Mouse (Mus musculus) heart, embryonic 12.5 days (tissue): ENCODE data around the gene Pla1a. TPM values are rescaled to one million over a fixed set of nuclear protein-coding genes. Genes with fewer than 3 reads are reported as not detected.

Experiments
- ATAC-seq: fragments of 200-750 bp; cut with Nextera tagmentation; 2 replicates; pipeline ENCODE4 v1.8.0; 2017; ENCODE audit warnings: moderate TSS enrichment, moderate library complexity; ENCODE audit not compliant: insufficient number of reproducible peaks, low FRiP score
- H3K27ac ChIP-seq: fragments of 300-500 bp; sonication (generic); 2 replicates; pipeline ENCODE4 v1.5.1; 2016; ENCODE audit warnings: mild to moderate bottlenecking, moderate library complexity; ENCODE audit not compliant: poor library complexity, severe bottlenecking
- H3K27me3 ChIP-seq: fragments of 300-500 bp; sonication (generic); replicated peaks from 2 replicates; pipeline ENCODE4 v1.6.1; 2016; ENCODE audit warnings: mild to moderate bottlenecking, moderate library complexity
- H3K36me3 ChIP-seq: fragments of 300-500 bp; sonication (generic); 2 replicates; pipeline ENCODE4 v1.6.1; 2016; ENCODE audit warnings: mild to moderate bottlenecking, moderate library complexity
- H3K4me1 ChIP-seq: fragments of 300-500 bp; sonication (generic); replicated peaks from 2 replicates; pipeline ENCODE4 v1.6.1; 2016; ENCODE audit warnings: mild to moderate bottlenecking
- H3K4me2 ChIP-seq: fragments of 300-500 bp; sonication (generic); 2 replicates; pipeline ENCODE4 v1.6.1; 2016; ENCODE audit warnings: mild to moderate bottlenecking, moderate library complexity
- H3K4me3 ChIP-seq: fragments of 300-500 bp; sonication (generic); 2 replicates; pipeline ENCODE4 v1.5.1; 2016; ENCODE audit warnings: mild to moderate bottlenecking
- H3K9ac ChIP-seq: fragments of 300-500 bp; sonication (generic); 2 replicates; pipeline ENCODE4 v1.6.1; 2016; ENCODE audit warnings: mild to moderate bottlenecking, moderate library complexity
- H3K9me3 ChIP-seq: fragments of 300-500 bp; sonication (generic); replicated peaks from 2 replicates; pipeline ENCODE4 v1.6.1; 2016; ENCODE audit warnings: mild to moderate bottlenecking, moderate library complexity
- WGBS: fragments of 180-500 bp; shearing (Covaris S2); methylation state at CpG from one replicate; pipeline ENCODE4 v1.1.7; 2016; 5-methylcytosine and 5-hydroxymethylcytosine counted together
- polyA plus RNA-seq: library from polyadenylated mRNA; unstranded; fragments of >200 nt; fragmentation: Nextera tagmentation; extraction: Ambion mirVana; gene quantifications from 2 replicates; pipeline ENCODE4 v1.2.1, GENCODE M21; 2016

Gene Pla1a
- polyA plus RNA-seq, 1 experiment from 2014 or later = 0.17 TPM

DNA sequence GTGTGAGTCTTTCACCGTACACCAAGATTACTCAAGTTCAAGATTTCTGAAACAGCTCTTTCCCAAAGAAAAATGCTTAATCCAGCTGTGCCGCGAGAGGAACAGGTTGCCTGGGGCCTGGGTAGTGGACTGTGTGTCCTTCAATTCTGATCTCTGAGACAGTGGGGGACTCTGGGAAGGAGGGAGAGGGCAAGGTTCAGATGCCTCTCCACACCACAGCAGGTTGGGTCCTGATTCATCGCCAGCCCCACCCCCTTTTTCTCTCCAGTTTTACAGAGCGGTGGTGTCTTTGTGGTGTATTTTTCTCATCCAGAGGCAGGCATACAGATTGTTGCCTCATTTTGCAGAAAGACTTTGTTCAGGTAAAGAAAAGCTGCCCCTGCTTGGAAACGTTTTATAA, 34.7 kb downstream of the Pla1a start:
- Histone ChIP-seq H3K9ac (no peak overlapping the region), H3K4me1 (peaks cover 29% of the 10 kb centered on the region), H3K4me3 (no peak overlapping the region), H3K27ac (no peak overlapping the region), H3K36me3 (no peaks in the 10 kb centered on the region), H3K9me3 (no peaks in the 10 kb centered on the region), H3K27me3 (no peaks in the 10 kb centered on the region), H3K4me2 (no peak overlapping the region)
- ATAC-seq = no peak
- WGBS = 89% methylated on average over 6 of the region's 6 CpGs

DNA sequence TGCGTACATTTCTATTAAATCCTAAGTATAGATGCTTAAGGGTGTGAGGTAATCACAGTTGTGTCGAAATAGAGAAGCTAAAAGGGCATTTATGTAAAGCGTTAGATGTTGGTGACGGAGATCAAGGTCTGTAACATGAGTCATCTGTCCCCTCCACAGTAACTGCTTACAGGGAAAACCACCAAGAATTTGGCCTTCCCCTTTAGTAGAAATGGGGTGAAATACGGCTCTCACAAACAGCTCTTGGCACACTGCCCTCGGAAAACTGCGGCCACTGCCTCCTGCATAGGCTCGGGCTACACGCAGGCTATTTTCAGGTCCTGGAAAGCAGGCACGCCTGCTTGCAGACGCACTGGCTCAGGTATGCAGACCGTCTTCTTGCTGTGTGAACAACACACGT, 36.8 kb downstream of the Pla1a start:
- no peak for ATAC-seq
- Histone ChIP-seq H3K27ac (no peak overlapping the region; the same call in 1 of the 2 replicates), H3K4me3 (peak overlapping the region; percentile 10; the same call in 1 of the 2 replicates), H3K4me2 (peak overlapping the region; percentile 50), H3K9me3 (no peaks in the 10 kb centered on the region), H3K36me3 (no peaks in the 10 kb centered on the region), H3K9ac (no peak overlapping the region), H3K4me1 (peaks cover 38% of the 10 kb centered on the region), H3K27me3 (no peaks in the 10 kb centered on the region)
- WGBS = 36% methylated on average over 13 of the region's 13 CpGs

DNA sequence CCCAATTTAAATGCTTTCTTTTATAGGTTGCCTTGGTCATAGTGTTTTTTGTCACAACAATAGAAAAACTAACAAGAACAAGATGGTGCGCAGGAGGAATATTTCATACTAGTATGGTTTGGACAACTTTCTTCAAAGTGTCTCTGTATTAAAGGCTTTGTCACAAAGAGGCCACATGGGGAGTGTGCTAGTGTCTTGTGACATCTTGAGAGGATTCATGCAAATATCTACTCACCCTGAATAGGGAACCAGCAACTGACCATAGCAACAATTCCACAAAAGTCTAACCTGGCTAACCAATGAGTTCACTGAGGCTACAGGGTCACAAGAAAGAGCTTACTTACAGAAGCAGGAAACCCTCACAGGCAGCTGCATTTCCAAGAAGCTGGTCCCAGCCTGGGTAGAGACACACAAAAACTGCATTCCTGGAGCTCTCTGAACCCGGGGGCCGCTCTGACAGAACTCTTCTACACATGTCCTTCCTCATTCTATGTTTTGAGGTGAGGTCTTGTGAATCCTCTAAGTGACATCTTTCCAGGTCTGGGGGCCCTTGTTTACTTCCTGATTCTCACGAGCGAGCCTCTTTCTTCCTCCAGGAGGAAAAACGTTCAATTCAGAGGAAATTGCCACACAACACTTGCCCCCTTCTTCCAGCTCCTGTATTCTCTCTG, 37.8 kb downstream of the Pla1a start:
- Histone ChIP-seq H3K9ac (no peak overlapping the region), H3K4me3 (no peak overlapping the region), H3K36me3 (no peaks in the 10 kb centered on the region), H3K27ac (no peak overlapping the region), H3K9me3 (no peaks in the 10 kb centered on the region), H3K27me3 (no peaks in the 10 kb centered on the region), H3K4me1 (peaks cover 36% of the 10 kb centered on the region), H3K4me2 (no peak overlapping the region)
- 64% methylated on average over 6 of the region's 6 CpGs for WGBS
- no peak for ATAC-seq

- Histone ChIP-seq H3K27ac (no peak overlapping the region), H3K27me3 (no peaks in the 10 kb centered on the region), H3K36me3 (no peaks in the 10 kb centered on the region), H3K4me3 (no peak overlapping the region), H3K9me3 (no peaks in the 10 kb centered on the region), H3K9ac (no peak overlapping the region), H3K4me2 (no peak overlapping the region), H3K4me1 (peaks cover 26% of the 10 kb centered on the region)
- WGBS = 80% methylated on average over 8 of the region's 8 CpGs
- ATAC-seq = no peak
Observed at GRCm38 (mm10) chr16:38394191-38394618, 38.7 kb downstream of the Pla1a start.

DNA sequence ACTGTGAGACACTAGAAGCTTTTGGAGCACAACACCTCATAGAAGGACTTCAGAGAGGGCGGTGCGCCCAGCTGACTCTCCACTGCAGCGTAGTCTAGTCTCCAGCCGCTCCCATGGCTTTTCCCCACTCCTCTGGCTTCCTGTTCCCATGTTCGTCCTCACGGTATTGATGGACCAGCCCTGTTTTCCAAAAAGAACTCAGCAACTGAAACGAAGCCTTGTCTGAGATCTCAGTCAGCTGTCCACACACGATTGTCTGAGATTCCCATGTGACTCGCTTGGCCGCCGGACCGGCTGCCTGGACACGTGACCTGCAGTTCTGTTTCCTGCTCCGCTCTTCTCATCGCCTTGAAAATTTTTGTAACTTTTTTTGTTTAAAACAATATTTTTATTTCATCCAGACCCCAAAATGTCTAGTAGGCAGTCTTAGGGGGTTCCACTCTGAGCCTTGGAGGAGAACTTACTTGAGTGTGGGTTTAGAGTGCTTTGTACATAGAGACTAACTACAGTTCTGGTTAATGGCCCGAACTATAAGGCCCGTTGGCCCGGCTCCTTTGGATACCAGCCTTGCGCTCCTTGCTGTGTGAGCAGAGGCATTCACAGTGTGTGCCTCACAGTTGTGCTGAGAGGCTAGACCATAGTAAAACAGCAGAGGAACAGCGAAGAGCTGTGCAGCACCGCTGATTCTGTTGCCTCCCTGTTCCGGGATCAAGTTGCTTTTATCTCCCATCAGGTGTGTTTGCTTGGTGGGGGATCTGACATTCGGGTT, 40.6 kb downstream of the Pla1a start:
- WGBS = 64% methylated on average over 23 of the region's 23 CpGs
- Histone ChIP-seq H3K4me1 (peaks cover 24% of the 10 kb centered on the region), H3K9me3 (no peaks in the 10 kb centered on the region), H3K9ac (no peak overlapping the region), H3K27me3 (no peaks in the 10 kb centered on the region), H3K27ac (peak overlapping the region; percentile 9; the same call in 1 of the 2 replicates), H3K4me3 (no peak overlapping the region), H3K36me3 (no peaks in the 10 kb centered on the region), H3K4me2 (peak overlapping the region; percentile 36)
- no peak for ATAC-seq

- Histone ChIP-seq H3K4me3 (no peak overlapping the region), H3K4me2 (no peak overlapping the region), H3K36me3 (no peaks in the 10 kb centered on the region), H3K27me3 (no peaks in the 10 kb centered on the region), H3K4me1 (peaks cover 14% of the 10 kb centered on the region), H3K9me3 (no peaks in the 10 kb centered on the region), H3K9ac (no peak overlapping the region), H3K27ac (no peak overlapping the region)
- ATAC-seq = no peak
- 87% methylated on average over 7 of the region's 7 CpGs for WGBS
Observed at GRCm38 (mm10) chr16:38390322-38390721, 42.6 kb downstream of the Pla1a start.

DNA sequence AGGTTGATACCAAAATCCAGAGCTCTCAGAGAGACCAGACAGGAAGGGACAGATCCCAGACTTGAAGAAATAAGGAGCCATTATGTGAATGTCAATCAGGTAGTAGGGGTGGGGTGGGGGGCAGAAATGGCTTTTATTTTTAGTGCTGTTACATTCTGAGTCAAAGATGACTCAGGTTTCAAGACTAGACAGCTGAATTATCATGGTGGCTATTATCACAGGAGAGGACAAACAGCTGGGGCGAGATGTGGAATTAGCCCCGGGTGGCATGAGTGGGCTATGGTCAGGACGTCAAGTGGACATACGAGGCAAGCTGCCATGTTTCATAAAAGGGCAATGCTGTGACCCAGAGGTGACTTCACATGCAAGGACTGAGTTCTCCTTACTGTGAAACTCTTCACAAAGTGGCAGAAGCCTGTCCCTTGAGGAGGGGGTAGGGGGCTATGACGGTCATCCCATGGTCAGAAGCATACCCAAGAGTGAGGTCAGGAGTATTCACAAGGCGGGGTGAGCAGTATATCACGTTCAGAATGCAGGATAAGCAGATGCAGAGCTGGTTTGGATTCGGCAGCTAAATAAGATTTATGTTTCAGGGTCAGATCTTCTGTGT, 43.6 kb downstream of the Pla1a start:
- Histone ChIP-seq H3K27me3 (no peaks in the 10 kb centered on the region), H3K9ac (no peak overlapping the region), H3K4me1 (peaks cover 12% of the 10 kb centered on the region), H3K36me3 (no peaks in the 10 kb centered on the region), H3K27ac (no peak overlapping the region), H3K9me3 (no peaks in the 10 kb centered on the region), H3K4me3 (no peak overlapping the region), H3K4me2 (no peak overlapping the region)
- WGBS = 78% methylated on average over 8 of the region's 8 CpGs
- no peak for ATAC-seq

DNA sequence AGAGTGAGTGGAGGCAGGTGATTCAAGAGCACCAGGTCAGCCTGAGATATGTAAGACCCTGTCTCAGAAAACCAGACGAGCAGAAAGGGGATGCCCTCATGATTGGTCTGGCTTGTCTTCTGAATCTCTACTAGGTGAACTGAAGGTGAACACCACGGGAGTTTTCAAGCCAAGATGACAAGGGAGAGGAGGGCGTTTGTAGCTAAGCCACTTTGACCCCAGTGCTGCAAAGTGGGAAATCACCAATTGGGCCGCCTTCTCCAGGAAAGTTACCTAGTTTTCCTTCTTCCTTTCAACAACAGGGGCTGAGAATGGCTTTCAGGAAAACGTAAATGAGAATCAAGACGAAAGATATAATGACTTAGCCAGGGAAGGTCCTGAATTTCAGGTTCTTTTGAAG, 44.2 kb downstream of the Pla1a start:
- no peaks in the 10 kb centered on the region for H3K27me3 ChIP-seq
- H3K9ac ChIP-seq = no peak overlapping the region
- 71% methylated on average over 6 of the region's 6 CpGs for WGBS
- H3K27ac ChIP-seq = no peak overlapping the region
- H3K4me2 ChIP-seq = no peak overlapping the region
- no peak for ATAC-seq
- no peaks in the 10 kb centered on the region for H3K9me3 ChIP-seq
- no peaks in the 10 kb centered on the region for H3K36me3 ChIP-seq
- H3K4me1 ChIP-seq = peaks cover 9% of the 10 kb centered on the region
- no peak overlapping the region for H3K4me3 ChIP-seq

GRCm38 (mm10) chr16:38387389-38387788, 45.6 kb downstream of the Pla1a start:
- H3K4me1 ChIP-seq = peaks cover 6% of the 10 kb centered on the region
- H3K9me3 ChIP-seq = no peaks in the 10 kb centered on the region
- no peaks in the 10 kb centered on the region for H3K27me3 ChIP-seq
- ATAC-seq = no peak
- no peak overlapping the region for H3K4me3 ChIP-seq
- H3K27ac ChIP-seq = no peak overlapping the region
- H3K4me2 ChIP-seq = no peak overlapping the region
- H3K9ac ChIP-seq = no peak overlapping the region
- H3K36me3 ChIP-seq = no peaks in the 10 kb centered on the region
- 71% methylated on average over 6 of the region's 6 CpGs for WGBS

DNA sequence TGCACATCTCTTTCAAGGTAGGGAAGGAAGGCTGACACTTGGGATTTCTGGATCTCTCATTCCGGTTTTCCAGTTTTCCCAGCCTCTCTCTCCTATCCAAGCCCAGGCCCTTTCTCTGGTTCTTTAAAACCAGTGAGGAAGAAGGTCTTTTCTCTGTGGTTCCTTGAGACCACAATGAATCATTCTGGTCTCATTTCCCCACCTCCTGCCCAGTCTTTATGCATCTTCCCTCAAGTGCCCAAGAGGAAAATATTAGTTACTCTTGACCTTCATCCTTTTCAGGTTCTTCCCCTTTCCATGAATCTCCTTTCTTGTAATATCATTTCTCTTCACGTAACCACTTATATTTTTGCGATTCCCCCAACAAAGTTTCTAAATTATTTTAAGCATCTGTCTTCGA, 47.2 kb downstream of the Pla1a start:
- Histone ChIP-seq H3K9me3 (no peaks in the 10 kb centered on the region), H3K4me3 (no peak overlapping the region), H3K4me1 (no peaks in the 10 kb centered on the region; the same call in 1 of the 2 replicates), H3K27ac (no peak overlapping the region), H3K36me3 (no peaks in the 10 kb centered on the region), H3K4me2 (no peak overlapping the region), H3K9ac (no peak overlapping the region), H3K27me3 (no peaks in the 10 kb centered on the region)
- WGBS = 93% methylated on average over 4 of the region's 4 CpGs
- ATAC-seq = no peak

- H3K36me3 ChIP-seq = no peaks in the 10 kb centered on the region
- H3K27ac ChIP-seq = no peak overlapping the region
- no peaks in the 10 kb centered on the region for H3K9me3 ChIP-seq
- no peaks in the 10 kb centered on the region; the same call in 1 of the 2 replicates for H3K4me1 ChIP-seq
- H3K4me3 ChIP-seq = no peak overlapping the region
- H3K9ac ChIP-seq = no peak overlapping the region
- 0 out of 2 replicates have a peak, but pooled peaks have one; percentile 18 for ATAC-seq
- H3K27me3 ChIP-seq = no peaks in the 10 kb centered on the region
- 85% methylated on average over 6 of the region's 6 CpGs for WGBS
- H3K4me2 ChIP-seq = no peak overlapping the region
Observed at GRCm38 (mm10) chr16:38385184-38385634, 47.7 kb downstream of the Pla1a start.
